In genomic region chr13:110683259-110684041, GRCm38 (mm10) we compare ENCODE assay signal across 9 mouse cellular contexts.
DNase-seq lines count a peak whose midpoint lies in the region; TF ChIP-seq lines count a peak whose summit lies in the region.
"Had no signal": no experiment of that assay in that cellular context is flagged by ENCODE, and none has a peak within 500 bp of the region (broad histone marks: within the 10 kb centered on the region; RNA-seq: fewer than 3 reads in every experiment).

No protein-coding gene starts in this region.

- 0 out of 2 replicates have a peak overlapping the region, but pooled peaks have one; percentile 28 for H3K27ac ChIP-seq in left cerebral cortex, adult 2 months
- H3K27ac ChIP-seq: embryonic facial prominence, embryonic 13.5 days had no signal

- DNase-seq in adrenal gland, postnatal 14 days = peak; percentile 6
- no peak for DNase-seq in adrenal gland, adult 8-10 months
- peak in 1 of 2 experiments; percentile 14 for DNase-seq in left cerebral cortex, adult 2 months (ENCODE audit: extremely low spot score in 1 of 2, low spot score in 2 of 2)
- no peak for DNase-seq in left cerebral cortex, postnatal 10 days (ENCODE audit: extremely low spot score in 1 of 2, low spot score in 2 of 2)
- peak; percentile 2 to 15 for DNase-seq in kidney, adult 8-10 months
- peak; percentile 69 for DNase-seq in lung, postnatal 10 days
- no peak for DNase-seq in ovary, postnatal 10 days (ENCODE audit: low spot score)
- DNase-seq in embryo, embryonic 10 days (ENCODE audit: low spot score) = no peak

- no peak for TF ChIP-seq CTCF in left cerebral cortex, adult 2 months (IDR thresholded peaks at IDR 0.05)

- no peak overlapping the region for H3K4me3 ChIP-seq in left cerebral cortex, adult 2 months
- H3K4me3 ChIP-seq: embryonic facial prominence, embryonic 13.5 days had no signal

- intact Hi-C loops in left cerebral cortex, adult 2 months (cut with DNase I) = no loop called here
- intact Hi-C loops in left cerebral cortex, postnatal 10 days (cut with DNase I) = no loop called here

Comparison
In these comparisons a context has a peak if more than half of its experiments do, and no peak if none do; other contexts are left out.
1. DNase-seq: peak in adrenal gland, postnatal 14 days (single experiment), kidney, adult 8-10 months (2 of 2) and lung, postnatal 10 days (single experiment); none in adrenal gland, adult 8-10 months (single experiment), left cerebral cortex, postnatal 10 days (0 of 2), ovary, postnatal 10 days (single experiment) and embryo, embryonic 10 days (single experiment).